Mouse (Mus musculus) urinary bladder, adult 2 months (tissue): ENCODE measurements around the gene Tango6. TPM values are rescaled to one million over a fixed set of nuclear protein-coding genes. Genes with fewer than 3 reads are reported as not detected.
A peak's percentile ranks its signal among the peaks of the same experiment; 100 is the strongest.

Source experiments
- DNase-seq: peaks from one replicate; pipeline ENCODE4 v3.0.0; 2022; ENCODE audit warnings: low spot score
- polyA plus RNA-seq: library from polyadenylated mRNA; depleted of rRNA; stranded (reverse); fragments of >200 nt; gene quantifications from 2 replicates; pipeline ENCODE4 v1.2.3, GENCODE M21; 2012

Tango6 gene
- polyA plus RNA-seq, 1 experiment: 4.4 TPM

- no peak for DNase-seq
These were observed 17.3 kb downstream of the Tango6 start for GRCm38 (mm10) chr8:106700131-106700530.

- no peak for DNase-seq
These were observed 18.5 kb downstream of the Tango6 start for GRCm38 (mm10) chr8:106701360-106701759.

GRCm38 (mm10) chr8:106704199-106704900, 21.5 kb downstream of the Tango6 start:
- no peak for DNase-seq

GRCm38 (mm10) chr8:106704901-106705321, 22.0 kb downstream of the Tango6 start:
- no peak for DNase-seq

- DNase-seq: no peak
These were observed 23.3 kb downstream of the Tango6 start for GRCm38 (mm10) chr8:106706194-106706593.

- DNase-seq: no peak
These were observed 27.1 kb downstream of the Tango6 start for GRCm38 (mm10) chr8:106710002-106710401.

- DNase-seq: no peak
These were observed 29.6 kb downstream of the Tango6 start for GRCm38 (mm10) chr8:106712487-106712886.

- no peak for DNase-seq
These were observed 31.4 kb downstream of the Tango6 start for GRCm38 (mm10) chr8:106714297-106714696.

- DNase-seq: peak; percentile 61
These were observed 35.2 kb downstream of the Tango6 start for GRCm38 (mm10) chr8:106718091-106718500.

GRCm38 (mm10) chr8:106720921-106721320, 38.1 kb downstream of the Tango6 start:
- DNase-seq: no peak

GRCm38 (mm10) chr8:106722453-106722852, 39.6 kb downstream of the Tango6 start:
- DNase-seq: no peak

GRCm38 (mm10) chr8:106723921-106724320, 41.1 kb downstream of the Tango6 start:
- DNase-seq: no peak

GRCm38 (mm10) chr8:106726551-106726950, 43.7 kb downstream of the Tango6 start:
- DNase-seq: no peak

- no peak for DNase-seq
These were observed 44.5 kb downstream of the Tango6 start for GRCm38 (mm10) chr8:106727241-106727835.

- no peak for DNase-seq
These were observed 45.0 kb downstream of the Tango6 start for GRCm38 (mm10) chr8:106727889-106728288.

- no peak for DNase-seq
These were observed 50.1 kb downstream of the Tango6 start for GRCm38 (mm10) chr8:106732921-106733320.

- DNase-seq: no peak
These were observed 50.8 kb downstream of the Tango6 start for GRCm38 (mm10) chr8:106733703-106734102.

- no peak for DNase-seq
These were observed 51.4 kb downstream of the Tango6 start for GRCm38 (mm10) chr8:106734222-106734621.

- peak; percentile 29 for DNase-seq
These were observed 54.2 kb downstream of the Tango6 start for GRCm38 (mm10) chr8:106736861-106737662.

- DNase-seq: no peak
These were observed 55.0 kb downstream of the Tango6 start for GRCm38 (mm10) chr8:106737846-106738245.

- no peak for DNase-seq
These were observed 59.5 kb downstream of the Tango6 start for GRCm38 (mm10) chr8:106742321-106742720.

GRCm38 (mm10) chr8:106743361-106743760, 60.5 kb downstream of the Tango6 start:
- no peak for DNase-seq

- DNase-seq: no peak
These were observed 70.6 kb downstream of the Tango6 start for GRCm38 (mm10) chr8:106753436-106753835.
